Comparison of ENCODE assay signal across 1 mouse cellular context in the genomic region with DNA sequence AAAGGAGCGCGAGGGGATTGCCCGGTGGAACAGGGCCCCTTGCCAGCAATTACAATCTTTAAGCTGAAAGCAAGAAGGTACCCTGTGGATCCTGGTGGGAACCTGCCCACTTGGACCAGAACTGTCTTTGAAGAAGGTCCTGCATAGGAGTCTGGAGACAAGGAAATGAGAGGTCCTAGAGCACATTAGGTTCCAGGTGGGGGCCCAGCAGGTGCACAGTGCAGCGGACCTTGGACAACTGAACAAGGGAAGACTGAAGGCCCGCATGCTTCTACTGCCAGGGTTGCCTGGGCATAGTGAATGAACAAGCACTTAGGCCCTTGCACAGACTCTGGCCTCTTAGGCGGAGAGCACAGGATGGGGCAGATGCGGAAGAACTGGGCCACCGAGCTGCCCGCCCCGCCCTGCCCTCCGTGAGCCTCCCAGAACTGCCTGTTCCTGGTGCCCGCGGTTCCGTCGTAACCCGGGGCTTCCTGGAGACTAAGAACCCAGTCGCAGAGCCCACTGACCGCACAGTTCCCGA.
TF ChIP-seq lines count a peak whose summit lies in the region.

No protein-coding gene starts in this region.

TF ChIP-seq in ES-E14, 5 proteins besides CTCF, POLR2A, EP300 and RAD21 (continued from another document):
- no peak for TF ChIP-seq MAFK (IDR thresholded peaks at IDR 0.05; ENCODE audit: insufficient read depth, low read depth, low read length)
